Comparison of ENCODE assay signal across 8 mouse cellular contexts in the genomic region with DNA sequence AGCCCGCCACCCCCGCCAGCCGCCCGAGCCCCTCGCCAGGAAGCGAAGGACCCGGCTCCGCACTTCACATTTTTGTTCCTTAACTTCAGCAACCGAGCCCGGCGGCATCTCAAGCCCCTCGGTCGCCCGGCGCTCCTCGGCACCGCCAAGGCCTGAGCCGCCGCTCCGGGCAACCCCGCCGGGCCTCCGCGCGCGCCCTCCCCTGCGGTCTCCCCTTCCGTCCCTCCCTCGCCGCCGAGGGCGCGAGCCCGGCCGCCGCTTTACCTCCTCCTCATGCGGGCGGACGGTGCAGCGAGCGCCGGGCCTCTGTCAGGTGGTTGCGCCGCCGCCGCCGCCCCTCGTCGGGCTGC. TPM values are rescaled to one million over a fixed set of nuclear protein-coding genes. Genes with fewer than 3 reads are reported as not detected.
DNase-seq lines count a peak whose midpoint lies in the region; ATAC-seq and TF ChIP-seq lines count a peak whose summit lies in the region.

No protein-coding gene starts in this region.

- H3K9me3 ChIP-seq in heart, embryonic 14.5 days (ENCODE audit: control insufficient read depth, low read length): no peaks in the 10 kb centered on the region
- no peaks in the 10 kb centered on the region for H3K9me3 ChIP-seq in liver, embryonic 13.5 days (replicated peaks)

- peak overlapping the region; percentile 65 for H3K27ac ChIP-seq in cerebellum, adult 2 months (ENCODE audit: insufficient read depth, low read length)
- H3K27ac ChIP-seq in heart, embryonic 14.5 days (replicated peaks in 1 of 2; ENCODE audit: control insufficient read depth in 1 of 2, insufficient read depth in 1 of 2, low read depth in 2 of 2, low read length in 2 of 2): peak overlapping the region; percentile 95 to 99
- peak overlapping the region; percentile 95 for H3K27ac ChIP-seq in liver, embryonic 13.5 days

- peak overlapping the region; percentile 98 for H3K9ac ChIP-seq in heart, embryonic 14.5 days (ENCODE audit: low read length)
- H3K9ac ChIP-seq in liver, embryonic 13.5 days: peak overlapping the region; percentile 99

- peak in 1 of 2 experiments; percentile 70 for DNase-seq in cerebellum, adult 2 months
- no peak for DNase-seq in cerebellum, adult 11 months
- peak; percentile 45 to 55 for DNase-seq in thymus, adult 18-20 months
- DNase-seq in thymus, postnatal 0 days (ENCODE audit: low spot score): no peak
- DNase-seq in liver, embryonic 13.5 days: no peak
- DNase-seq in ovary, postnatal 14 days (ENCODE audit: low spot score): peak; percentile 41
- DNase-seq in retina, postnatal 1 day: no peak

- peaks cover 25% of the 10 kb centered on the region for H3K36me3 ChIP-seq in heart, embryonic 14.5 days (ENCODE audit: control insufficient read depth, insufficient read depth, low read length)
- H3K36me3 ChIP-seq in liver, embryonic 13.5 days: peaks cover 24% of the 10 kb centered on the region

- H3K4me3 ChIP-seq in cerebellum, adult 2 months (replicated peaks; ENCODE audit: insufficient read depth, low read depth, low read length): peak overlapping the region; percentile 68
- H3K4me3 ChIP-seq in heart, embryonic 14.5 days (ENCODE audit: control insufficient read depth in 1 of 2, insufficient read depth in 1 of 2, low read depth in 1 of 2, low read length in 2 of 2): peak overlapping the region; percentile 99 to 100
- H3K4me3 ChIP-seq in liver, embryonic 13.5 days (replicated peaks): peak overlapping the region; percentile 99

- no peak for TF ChIP-seq CTCF in cerebellum, adult 2 months (IDR thresholded peaks at IDR 0.05; ENCODE audit: borderline replicate concordance, insufficient read depth, low read depth, low read length)

- peak overlapping the region; percentile 75 for H3K4me2 ChIP-seq in heart, embryonic 14.5 days (ENCODE audit: low read length)
- H3K4me2 ChIP-seq in liver, embryonic 13.5 days: peak overlapping the region; percentile 81

- H3K4me1 ChIP-seq in cerebellum, adult 2 months (ENCODE audit: control insufficient read depth, insufficient read depth, low read length): peaks cover 5% of the 10 kb centered on the region
- peaks cover 0 to 10% of the 10 kb centered on the region in 2 experiments; a peak in 2 of 4 replicates for H3K4me1 ChIP-seq in heart, embryonic 14.5 days (ENCODE audit: control insufficient read depth in 2 of 2, insufficient read depth in 2 of 2, low read length in 2 of 2)
- peaks cover 40% of the 10 kb centered on the region for H3K4me1 ChIP-seq in liver, embryonic 13.5 days (replicated peaks)

- no peaks in the 10 kb centered on the region for H3K27me3 ChIP-seq in cerebellum, adult 2 months (ENCODE audit: control insufficient read depth, insufficient read depth, low read length)
- no peaks in the 10 kb centered on the region for H3K27me3 ChIP-seq in heart, embryonic 14.5 days (ENCODE audit: control insufficient read depth, insufficient read depth, low read length)
- H3K27me3 ChIP-seq in liver, embryonic 13.5 days: no peaks in the 10 kb centered on the region

- no peak for TF ChIP-seq POLR2A in cerebellum, adult 2 months (IDR thresholded peaks at IDR 0.05; ENCODE audit: borderline replicate concordance, insufficient read depth, low read length)

- ATAC-seq in heart, embryonic 14.5 days (ENCODE audit: insufficient number of reproducible peaks, insufficient read depth, low FRiP score, low read depth): peak; percentile 45; the same call in 1 of the 2 replicates
- peak; percentile 57 for ATAC-seq in liver, embryonic 13.5 days (ENCODE audit: low read depth)

- under 1% methylated on average over 48 of the region's 49 CpGs for WGBS in cerebellum, adult 2 months
- under 1% methylated on average over 37 of the region's 49 CpGs for WGBS in heart, embryonic 14.5 days
- 0% methylated on average over 48 of the region's 49 CpGs for WGBS in liver, embryonic 13.5 days (ENCODE audit: insufficient replicate concordance)

RNA-seq across cellular contexts. Expression of a gene that starts 0.6 kb away (rescaled TPM):
- polyA plus RNA-seq in cerebellum, adult 2 months (2012; rRNA removed): 58.3 and 62.1 TPM in 2 replicates
- 59.6 and 66.5 TPM in 2 replicates for polyA plus RNA-seq in thymus, postnatal 0 days (2015; fragmentation: Nextera tagmentation; extraction: Ambion mirVana)
- 55.1 and 56.1 TPM in 2 replicates for polyA plus RNA-seq in heart, embryonic 14.5 days (2014; fragmentation: Nextera tagmentation; extraction: Ambion mirVana)
- 23.1 and 26.8 TPM in 2 replicates for polyA plus RNA-seq in liver, embryonic 13.5 days (2015; fragmentation: Nextera tagmentation; extraction: Ambion mirVana)

Comparison
In these comparisons a context has a peak if more than half of its experiments do, and no peak if none do; other contexts are left out.
1. DNase-seq: peak in thymus, adult 18-20 months (2 of 2) and ovary, postnatal 14 days (single experiment); none in cerebellum, adult 11 months (single experiment), thymus, postnatal 0 days (single experiment), liver, embryonic 13.5 days (single experiment) and retina, postnatal 1 day (single experiment).
2. Peak in every context shown above with its lines, with median percentiles within 50 percentile points of each other: H3K27ac ChIP-seq and H3K4me3 ChIP-seq.